Mouse (Mus musculus) heart, embryonic 12.5 days (tissue): Measurements from ENCODE around the gene Serpinf2. TPM values are rescaled to one million over a fixed set of nuclear protein-coding genes. Genes with fewer than 3 reads are reported as not detected.
A peak's percentile ranks its signal among the peaks of the same experiment; 100 is the strongest.
"Not testable (repeated sequence)": the region's sequence is repeated elsewhere in the genome, so short reads cannot be mapped to it uniquely, and the experiment has no call there.

ENCODE experiments used
- ATAC-seq: fragments of 200-750 bp; cut with Nextera tagmentation; 2 replicates; pipeline ENCODE4 v1.8.0; 2017; ENCODE audit warnings: moderate TSS enrichment, moderate library complexity; ENCODE audit not compliant: insufficient number of reproducible peaks, low FRiP score
- H3K27ac ChIP-seq: fragments of 300-500 bp; sonication (generic); 2 replicates; pipeline ENCODE4 v1.5.1; 2016; ENCODE audit warnings: mild to moderate bottlenecking, moderate library complexity; ENCODE audit not compliant: poor library complexity, severe bottlenecking
- H3K27me3 ChIP-seq: fragments of 300-500 bp; sonication (generic); replicated peaks from 2 replicates; pipeline ENCODE4 v1.6.1; 2016; ENCODE audit warnings: mild to moderate bottlenecking, moderate library complexity
- H3K36me3 ChIP-seq: fragments of 300-500 bp; sonication (generic); 2 replicates; pipeline ENCODE4 v1.6.1; 2016; ENCODE audit warnings: mild to moderate bottlenecking, moderate library complexity
- H3K4me1 ChIP-seq: fragments of 300-500 bp; sonication (generic); replicated peaks from 2 replicates; pipeline ENCODE4 v1.6.1; 2016; ENCODE audit warnings: mild to moderate bottlenecking
- H3K4me2 ChIP-seq: fragments of 300-500 bp; sonication (generic); 2 replicates; pipeline ENCODE4 v1.6.1; 2016; ENCODE audit warnings: mild to moderate bottlenecking, moderate library complexity
- H3K4me3 ChIP-seq: fragments of 300-500 bp; sonication (generic); 2 replicates; pipeline ENCODE4 v1.5.1; 2016; ENCODE audit warnings: mild to moderate bottlenecking
- H3K9ac ChIP-seq: fragments of 300-500 bp; sonication (generic); 2 replicates; pipeline ENCODE4 v1.6.1; 2016; ENCODE audit warnings: mild to moderate bottlenecking, moderate library complexity
- H3K9me3 ChIP-seq: fragments of 300-500 bp; sonication (generic); replicated peaks from 2 replicates; pipeline ENCODE4 v1.6.1; 2016; ENCODE audit warnings: mild to moderate bottlenecking, moderate library complexity
- WGBS: fragments of 180-500 bp; shearing (Covaris S2); methylation state at CpG from one replicate; pipeline ENCODE4 v1.1.7; 2016; 5-methylcytosine and 5-hydroxymethylcytosine counted together
- microRNA counts: library from miRNA; unstranded; fragments of <30 nt; microRNA quantifications from one replicate; lab custom pipeline; 2017
- microRNA-seq: library from miRNA; unstranded; fragments of <30 nt; microRNA quantifications from one replicate; pipeline ENCODE4, GENCODE M21; 2017
- polyA plus RNA-seq: library from polyadenylated mRNA; unstranded; fragments of >200 nt; fragmentation: Nextera tagmentation; extraction: Ambion mirVana; gene quantifications from 2 replicates; pipeline ENCODE4 v1.2.1, GENCODE M21; 2016

The Serpinf2 gene
- polyA plus RNA-seq, 1 experiment from 2014 or later = 6.4 TPM

GRCm38 (mm10) chr11:75383529-75383928 is 55.9 kb downstream of the Serpinf2 start:
- not testable (repeated sequence) for H3K4me1 ChIP-seq, ATAC-seq, H3K4me3 ChIP-seq, H3K9ac ChIP-seq, H3K27ac ChIP-seq, H3K27me3 ChIP-seq, H3K9me3 ChIP-seq, H3K4me2 ChIP-seq
- peaks cover 14% of the 10 kb centered on the region for H3K36me3 ChIP-seq
- 52% methylated on average over 3 of the region's 3 CpGs for WGBS

MicroRNAs encoded within 50 kb of the gene (microRNA counts, 519-probe panel; counts per million panel counts)
- microRNA mmu-miR-22 (lab: Ali Mortazavi, UCI) = 7,323 counts per million, percentile 90 among the panel's probes with 10 or more counts

Small RNAs within 50 kb of the gene (microRNA-seq; reads per million reads assigned to microRNA genes)
- gene Mir22 = 10,666 reads per million, percentile 95 among the genes with 10 or more reads in this experiment

Other genes starting within 250 kb of the Serpinf2 start
- 23.3 and 23.5 TPM in 2 replicates for gene Dph1, start 248.3 kb downstream of the Serpinf2 start, polyA plus RNA-seq
- gene Rtn4rl1, start 245.8 kb downstream of the Serpinf2 start, polyA plus RNA-seq = 16.3 and 16.8 TPM in 2 replicates
- 120 and 122 TPM in 2 replicates for gene Rpa1, start 91.3 kb downstream of the Serpinf2 start, polyA plus RNA-seq
- gene Smyd4, start 91.2 kb downstream of the Serpinf2 start, polyA plus RNA-seq = 12.8 and 14.6 TPM in 2 replicates
- 39.6 and 39.7 TPM in 2 replicates for gene Serpinf1, start 16.9 kb downstream of the Serpinf2 start, polyA plus RNA-seq
- 5.6 and 5.7 TPM in 2 replicates for gene Wdr81, start 15.1 kb upstream of the Serpinf2 start, polyA plus RNA-seq
- gene Tlcd2, start 22.1 kb upstream of the Serpinf2 start, polyA plus RNA-seq = 12.7 and 13.1 TPM in 2 replicates
- 41.3 and 42.7 TPM in 2 replicates for gene Prpf8, start 47.2 kb upstream of the Serpinf2 start, polyA plus RNA-seq
- 1.4 and 2.3 TPM in 2 replicates for gene Rilp, start 70.5 kb upstream of the Serpinf2 start, polyA plus RNA-seq
- gene Scarf1, start 73.9 kb upstream of the Serpinf2 start, polyA plus RNA-seq = 12.3 and 13.8 TPM in 2 replicates
- 4.1 and 4.3 TPM in 2 replicates for gene Slc43a2, start 92.1 kb upstream of the Serpinf2 start, polyA plus RNA-seq
- gene Pitpna, start 148.5 kb upstream of the Serpinf2 start, polyA plus RNA-seq = 75.3 and 80.1 TPM in 2 replicates
- 17.3 and 17.5 TPM in 2 replicates for gene Inpp5k, start 191.4 kb upstream of the Serpinf2 start, polyA plus RNA-seq
- gene Myo1c, start 210.9 kb upstream of the Serpinf2 start, polyA plus RNA-seq = 72.3 and 76.7 TPM in 2 replicates
- 110 and 111 TPM in 2 replicates for gene Crk, start 239.7 kb upstream of the Serpinf2 start, polyA plus RNA-seq